Mouse (Mus musculus) cerebellum, postnatal 4 days (tissue): Measurements from ENCODE around the gene Ndc80.
"Not testable (repeated sequence)": the region's sequence is repeated elsewhere in the genome, so short reads cannot be mapped to it uniquely, and the experiment has no call there.

Source experiments
- DNase-seq, 2 experiments: peaks; one replicate each; pipeline ENCODE4 v3.0.0; 2022; ENCODE audit warnings: low spot score in 2 of 2, mixed read lengths in 1 of 2

Gene Ndc80

DNA sequence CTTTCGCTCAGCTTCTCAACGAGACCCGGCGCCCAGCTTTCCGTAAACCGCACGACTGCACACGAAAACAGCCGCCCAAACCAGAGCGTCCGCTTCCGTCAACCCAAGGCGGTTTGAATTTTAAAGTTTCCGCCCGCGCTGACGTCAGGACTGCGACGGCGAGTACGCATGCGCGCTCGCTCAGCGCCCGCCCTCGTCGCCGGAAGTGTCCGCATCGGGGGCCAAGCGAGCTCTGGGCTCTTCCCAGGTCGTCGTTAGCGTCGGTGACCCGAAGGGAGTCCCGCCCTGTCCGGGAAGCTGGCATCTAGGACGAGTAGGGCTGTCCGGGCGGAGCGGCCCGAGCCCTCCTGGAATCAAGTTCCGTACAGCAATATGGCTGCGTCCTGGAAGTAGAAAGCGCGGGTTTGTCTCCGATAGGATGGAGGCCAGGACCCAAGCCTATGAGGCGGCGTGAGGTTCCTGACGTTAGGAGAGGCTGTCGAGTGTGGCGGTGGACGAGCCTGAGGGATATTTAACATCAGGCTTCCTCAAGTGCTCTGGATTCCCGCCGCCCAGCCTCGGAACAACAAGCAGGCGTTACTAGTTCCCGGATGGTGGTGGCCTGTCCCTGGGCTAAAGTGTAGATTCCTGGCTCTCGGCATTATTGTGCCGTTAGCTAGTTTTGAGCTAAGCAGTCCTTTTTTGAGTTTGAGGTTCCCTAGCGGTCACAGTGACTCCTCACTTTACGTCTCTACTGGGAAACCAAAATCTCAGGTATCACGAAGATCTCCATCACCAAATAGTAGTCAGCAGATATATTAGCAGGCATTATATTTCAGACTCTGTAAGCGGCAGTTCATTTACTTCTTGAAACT is at the start of gene Ndc80:
Gene Ndc80 (minus strand): TSS at position 147 of the 854 bp plus-strand sequence.
- DNase-seq: peak; percentile 88 to 93

DNA sequence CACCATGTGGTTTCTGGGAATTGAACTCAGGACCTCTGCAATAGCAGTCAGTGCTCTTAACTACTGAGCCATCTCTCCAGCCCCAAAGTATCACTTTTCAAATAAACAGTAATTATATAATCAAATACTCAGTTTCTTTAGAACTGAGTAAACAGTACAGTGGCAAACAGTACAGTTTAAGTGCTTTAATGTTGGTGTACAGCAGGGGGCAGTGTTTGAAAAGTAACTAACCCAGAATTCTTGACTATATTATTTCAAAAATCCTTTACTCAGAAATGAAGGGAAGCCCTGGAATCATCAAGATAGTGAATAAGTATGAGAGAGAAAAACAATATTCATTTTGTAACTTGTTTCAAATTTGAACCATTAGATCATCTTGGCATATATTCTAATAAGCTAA is 35.0 kb upstream of the Ndc80 start:
- peak in 1 of 2 experiments; percentile 19 for DNase-seq

DNA sequence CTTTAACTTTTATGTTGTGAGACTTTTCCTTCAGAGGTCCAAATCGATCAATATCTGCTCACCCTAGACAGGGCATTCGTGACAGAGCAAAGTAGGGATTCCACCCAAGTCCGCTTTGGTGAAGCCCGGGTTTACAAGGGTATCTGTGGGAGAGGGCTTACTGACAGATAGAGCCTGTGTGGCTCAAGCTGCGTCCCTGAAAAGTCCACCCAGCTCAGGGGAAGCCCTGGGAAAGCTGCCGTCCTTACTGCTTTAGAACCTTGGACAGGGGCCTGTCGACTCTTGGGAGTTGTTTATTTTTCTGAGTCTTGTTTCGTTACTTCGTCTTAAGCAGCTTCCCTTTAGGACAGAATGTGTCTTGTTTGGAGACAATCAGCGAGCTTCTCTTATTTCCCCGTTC is 26.2 kb upstream of the Ndc80 start:
- no peak for DNase-seq

DNA sequence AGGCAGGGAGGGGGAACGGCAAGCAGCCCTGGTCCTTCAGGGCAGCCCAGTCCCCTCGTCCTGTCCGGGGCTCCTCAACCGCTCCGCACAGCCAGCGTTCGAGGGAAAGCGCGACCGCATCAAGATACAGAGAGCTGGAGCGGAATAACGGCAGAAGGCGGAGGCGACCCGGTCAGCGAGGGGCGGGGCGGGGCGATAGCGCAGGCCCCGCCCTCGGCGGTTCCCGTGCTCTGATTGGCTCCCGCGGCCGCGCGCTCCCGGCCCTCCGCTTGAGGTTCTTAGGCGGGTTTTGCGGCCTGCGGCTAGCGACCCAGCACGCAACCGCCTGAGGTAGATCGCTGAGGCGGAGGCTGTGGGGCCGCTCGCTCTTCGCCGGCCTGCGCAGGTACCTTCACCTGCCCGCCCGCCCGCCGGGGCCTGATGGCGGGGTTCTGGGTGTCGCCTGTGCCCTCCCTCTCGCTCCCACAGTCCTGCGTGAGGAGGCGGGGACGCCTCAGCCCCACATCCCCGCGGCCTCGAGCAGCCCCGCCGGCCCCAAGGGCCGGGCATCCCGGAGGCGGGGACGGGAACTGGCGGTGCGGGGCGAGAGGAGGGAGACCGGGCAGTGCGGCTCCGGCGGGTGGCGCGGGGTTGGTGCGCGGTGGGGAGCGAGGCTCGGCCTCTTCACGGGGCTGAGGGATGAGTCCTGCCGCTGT is 25.2 kb upstream of the Ndc80 start, which contains the start of gene Spdya:
Gene Spdya (plus strand): TSS at position 305 of the 695 bp plus-strand sequence.
- peak; percentile 74 to 87 for DNase-seq

DNA sequence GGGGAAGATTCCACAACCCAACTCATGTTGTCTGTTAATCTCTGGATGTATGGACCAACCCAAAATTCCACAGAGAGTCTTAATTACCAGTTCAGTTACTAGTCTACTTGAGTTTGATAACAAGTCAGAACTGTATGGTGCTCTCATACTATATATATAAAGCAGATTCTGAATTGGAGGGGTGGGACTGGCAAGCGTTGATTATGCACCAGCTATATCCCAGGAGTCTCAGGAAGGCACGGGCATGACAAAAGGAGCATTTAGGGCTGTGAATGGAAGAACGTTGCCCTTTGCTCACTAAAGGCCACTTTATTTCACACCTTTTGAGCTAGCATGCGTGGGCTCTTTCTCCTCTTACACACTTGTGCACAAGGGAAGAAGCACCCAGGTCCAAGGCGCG is 24.7 kb upstream of the Ndc80 start:
- DNase-seq: no peak

DNA sequence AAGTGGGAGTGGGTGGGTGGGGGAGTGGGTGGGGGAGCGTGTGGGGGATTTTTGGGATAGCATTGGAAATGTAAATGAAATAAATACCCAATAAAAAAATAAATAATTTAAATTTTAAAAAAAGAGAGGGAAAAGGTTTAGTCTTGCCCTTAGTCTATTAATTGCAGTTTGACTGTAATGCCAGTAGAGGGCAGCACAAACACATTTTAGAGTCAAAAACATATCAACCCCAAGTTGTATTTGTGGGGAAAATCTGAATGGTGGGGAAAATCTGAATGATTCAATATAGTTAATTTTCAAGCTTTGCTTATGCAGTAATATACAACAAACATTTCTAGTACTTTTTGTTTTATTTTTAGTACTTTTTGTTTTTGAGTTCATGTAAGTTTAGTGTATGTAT is 21.9 kb upstream of the Ndc80 start:
- DNase-seq: no peak

DNA sequence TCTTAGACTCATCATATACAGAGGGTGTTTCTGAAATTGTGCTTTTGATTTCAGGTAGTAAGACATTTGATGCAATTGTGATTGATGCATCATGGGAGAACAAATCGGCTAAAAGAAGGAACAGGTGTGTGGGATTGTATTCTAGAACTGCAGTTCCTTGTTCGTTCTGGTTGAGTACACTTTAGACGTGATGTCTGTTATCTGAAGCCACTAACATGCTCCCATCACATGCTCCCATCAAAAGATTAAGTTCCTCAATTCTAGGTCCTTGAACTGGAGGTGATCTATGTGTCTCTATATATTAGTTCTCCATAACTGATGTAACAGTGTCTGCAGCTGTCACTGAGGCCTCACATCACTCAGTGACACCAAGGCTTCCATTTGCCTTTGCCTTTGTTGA is 10.5 kb upstream of the Ndc80 start:
- DNase-seq: no peak

DNA sequence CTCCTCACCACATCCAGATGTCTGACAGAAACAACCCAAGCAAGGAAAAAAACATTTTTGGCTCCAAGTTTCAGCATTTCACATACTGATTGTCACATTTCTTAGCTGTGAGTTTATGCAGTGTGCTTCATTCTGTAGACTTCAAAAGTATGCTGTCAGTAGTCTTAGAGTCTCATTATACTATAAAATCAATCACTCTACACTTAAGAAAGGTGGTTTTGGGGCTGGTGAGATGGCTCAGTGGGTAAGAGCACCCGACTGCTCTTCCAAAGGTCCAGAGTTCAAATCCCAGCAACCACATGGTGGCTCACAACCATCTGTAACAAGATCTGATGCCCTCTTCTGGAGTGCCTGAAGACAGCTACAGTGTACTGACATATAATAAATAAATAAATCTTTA is 8.9 kb upstream of the Ndc80 start:
- DNase-seq: not testable (repeated sequence)

DNA sequence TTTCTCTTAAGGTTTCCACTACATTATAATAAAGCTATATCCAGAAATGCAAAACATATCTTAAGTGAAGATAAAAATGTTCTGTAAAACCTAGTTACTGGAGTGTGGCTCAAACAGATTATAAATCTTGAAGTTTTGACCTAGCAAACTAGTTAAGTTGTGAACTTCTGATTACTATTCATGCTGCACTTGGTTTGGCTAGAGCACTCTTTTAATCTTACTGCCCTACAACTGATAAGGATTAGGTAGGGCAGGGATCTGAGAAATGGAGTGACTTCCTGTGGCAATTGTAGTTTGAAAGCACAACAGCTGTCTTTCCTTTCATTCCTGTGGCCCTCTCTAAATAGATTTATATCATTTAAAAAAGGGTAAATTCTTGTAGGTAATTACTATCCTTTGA is 1.4 kb upstream of the Ndc80 start:
- DNase-seq: no peak

DNA sequence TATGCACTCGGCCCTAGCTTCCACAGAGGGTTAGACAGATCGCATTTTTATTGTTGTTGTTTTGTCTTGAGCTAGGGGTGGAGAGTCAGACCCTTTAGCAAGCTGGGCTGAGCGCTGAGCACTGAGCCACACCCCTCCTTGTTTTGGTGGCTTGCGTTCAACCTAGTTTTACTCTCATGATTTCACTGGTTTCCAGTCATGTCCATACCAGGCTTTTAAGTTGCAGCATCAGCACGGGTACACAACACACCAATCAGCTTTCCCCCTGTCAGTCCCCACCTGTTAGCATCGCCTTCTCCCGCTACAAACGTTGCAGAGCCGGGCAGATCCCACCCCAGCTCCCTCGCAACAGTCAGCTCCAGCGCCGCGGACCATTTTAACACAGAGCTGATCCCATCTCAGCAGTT is 352 bp downstream of the Ndc80 start:
- no peak for DNase-seq

DNA sequence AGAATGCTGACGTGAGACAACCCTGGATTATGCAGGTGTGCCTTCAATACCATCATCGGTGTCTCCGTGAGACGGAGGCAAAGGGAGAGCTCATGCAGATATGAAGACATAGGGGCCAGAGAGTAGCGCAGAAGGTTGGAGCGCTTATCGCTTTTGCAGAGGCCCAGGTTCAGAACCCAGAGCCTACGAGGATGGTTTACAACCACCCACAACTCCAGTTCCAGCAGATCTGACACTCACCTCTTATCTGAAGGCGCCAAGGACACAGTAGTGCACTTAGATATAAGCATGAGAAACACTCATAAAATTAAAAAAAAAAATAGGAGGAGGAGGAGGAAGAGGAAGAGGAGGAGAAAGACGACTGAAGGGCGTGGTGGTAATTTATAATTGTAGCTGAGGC is 16.4 kb downstream of the Ndc80 start:
- DNase-seq: no peak

DNA sequence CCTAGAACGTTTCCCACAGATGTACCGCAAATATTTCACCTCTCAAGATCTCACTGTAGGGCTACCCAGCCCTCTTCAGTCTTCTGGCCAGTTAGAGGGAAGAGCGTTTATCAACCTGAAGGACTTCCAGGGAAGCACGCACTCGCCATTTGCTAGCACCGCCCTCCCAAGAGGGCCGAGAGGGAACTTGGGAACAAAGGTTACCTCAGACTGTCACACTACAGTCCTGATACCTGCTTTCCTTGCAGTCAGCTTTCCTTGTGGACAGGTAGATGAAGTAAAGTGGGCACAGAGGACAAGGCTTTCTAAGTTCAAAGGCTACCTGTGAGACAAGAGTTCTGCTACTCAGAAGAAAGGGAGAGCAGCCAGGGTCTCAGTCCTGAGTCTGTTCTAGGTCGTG is 19.8 kb downstream of the Ndc80 start:
- DNase-seq: no peak

DNA sequence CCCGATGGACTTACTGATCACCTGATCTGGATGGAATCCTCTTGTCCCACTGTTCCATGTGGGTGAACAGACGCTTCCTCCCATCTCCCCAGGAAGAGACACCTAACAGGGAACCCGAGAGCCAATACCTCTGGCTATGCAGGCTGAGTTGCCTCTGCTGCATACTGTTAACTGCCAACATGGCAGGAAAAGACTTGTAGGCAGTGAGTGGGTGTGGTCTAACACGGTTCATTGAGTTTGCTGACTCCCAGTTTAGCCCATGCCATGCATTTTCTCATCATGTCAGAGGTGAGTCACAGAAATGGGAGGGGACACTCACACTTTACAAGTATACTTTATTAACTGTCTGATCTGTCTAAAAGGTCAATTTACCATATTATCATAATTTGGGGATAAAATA is 30.9 kb downstream of the Ndc80 start:
- no peak for DNase-seq

DNA sequence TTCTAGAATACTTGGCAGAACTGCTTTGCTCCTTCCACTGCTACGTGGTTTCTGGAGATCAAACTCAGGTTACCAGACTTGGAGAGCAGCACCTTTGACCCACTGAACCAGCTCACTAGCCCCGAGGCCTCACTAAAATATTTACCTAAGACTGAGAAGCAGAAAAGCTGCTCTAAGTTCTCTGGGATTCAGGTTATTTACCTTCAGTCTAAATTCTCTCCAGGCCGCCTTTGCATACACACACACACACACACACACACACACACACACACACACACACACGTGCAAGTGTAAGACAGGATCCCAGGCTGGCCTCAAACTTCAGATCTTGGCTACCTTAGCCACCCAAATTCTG is 35.3 kb downstream of the Ndc80 start:
- DNase-seq: no peak

DNA sequence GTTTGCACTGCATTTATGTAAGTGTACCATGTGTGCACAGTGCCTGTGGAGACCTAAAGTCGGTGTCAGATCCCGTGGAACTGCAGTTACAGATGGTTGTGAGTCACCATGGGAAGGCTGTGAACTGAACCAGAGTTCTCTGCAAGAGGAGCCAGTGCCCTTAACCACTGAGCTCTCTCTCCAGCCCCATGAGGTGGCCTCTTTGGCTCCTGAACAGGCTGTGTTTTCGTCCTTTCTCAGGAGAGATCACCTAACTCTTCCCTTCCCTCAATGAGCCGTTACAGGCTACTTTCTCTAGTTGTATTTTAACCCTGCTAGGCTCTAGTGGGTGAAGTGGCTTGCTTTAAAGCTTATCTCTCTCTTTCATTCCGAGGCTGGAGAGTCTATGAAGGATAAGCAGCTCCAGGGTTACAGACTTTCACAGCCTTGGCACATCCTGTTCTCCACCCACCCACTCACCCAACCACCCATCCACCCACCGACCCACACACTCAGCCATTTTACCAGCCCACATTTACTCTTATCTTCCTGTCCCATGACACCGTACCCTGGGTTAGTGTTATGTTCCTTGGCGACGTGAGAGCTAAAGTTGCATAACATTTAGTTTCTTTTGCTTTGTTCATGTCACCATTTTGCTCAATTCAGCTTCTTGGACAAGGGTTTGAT is 35.9 kb downstream of the Ndc80 start:
- no peak for DNase-seq

DNA sequence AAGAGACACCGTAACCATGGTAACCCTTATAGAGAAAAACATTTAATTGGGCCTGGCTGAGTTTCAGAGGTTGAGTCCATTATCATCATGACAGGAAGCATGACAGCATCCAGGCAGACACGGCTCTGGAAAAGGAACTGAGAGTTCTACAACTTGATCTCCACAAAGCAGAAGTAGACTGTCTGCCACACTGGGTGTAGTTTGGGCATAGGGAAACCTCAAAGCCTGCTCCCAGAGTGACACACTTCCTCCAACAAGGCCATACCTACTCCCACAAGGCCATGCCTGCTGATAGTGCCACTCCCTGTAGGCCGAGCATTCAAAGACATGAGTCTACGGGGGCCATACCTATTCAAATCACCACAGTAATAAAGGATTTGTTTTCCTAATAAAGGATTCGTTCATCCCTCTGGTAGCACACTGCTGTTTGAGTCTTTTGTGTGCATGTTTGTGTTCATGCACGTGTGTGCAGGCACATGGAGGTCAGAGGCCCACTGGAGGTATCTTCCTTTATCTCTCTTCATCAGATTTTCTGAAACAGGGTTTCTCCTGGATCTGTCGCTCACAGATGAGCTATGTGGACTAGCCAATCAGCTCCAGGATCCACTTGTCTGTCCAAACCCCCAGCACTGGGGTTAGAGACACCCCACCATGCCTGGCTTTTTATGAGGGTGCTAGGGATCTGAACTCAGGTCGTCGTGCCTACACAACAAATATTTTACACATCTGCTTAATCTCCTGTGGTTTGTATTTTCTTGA is 36.8 kb downstream of the Ndc80 start:
- no peak for DNase-seq

DNA sequence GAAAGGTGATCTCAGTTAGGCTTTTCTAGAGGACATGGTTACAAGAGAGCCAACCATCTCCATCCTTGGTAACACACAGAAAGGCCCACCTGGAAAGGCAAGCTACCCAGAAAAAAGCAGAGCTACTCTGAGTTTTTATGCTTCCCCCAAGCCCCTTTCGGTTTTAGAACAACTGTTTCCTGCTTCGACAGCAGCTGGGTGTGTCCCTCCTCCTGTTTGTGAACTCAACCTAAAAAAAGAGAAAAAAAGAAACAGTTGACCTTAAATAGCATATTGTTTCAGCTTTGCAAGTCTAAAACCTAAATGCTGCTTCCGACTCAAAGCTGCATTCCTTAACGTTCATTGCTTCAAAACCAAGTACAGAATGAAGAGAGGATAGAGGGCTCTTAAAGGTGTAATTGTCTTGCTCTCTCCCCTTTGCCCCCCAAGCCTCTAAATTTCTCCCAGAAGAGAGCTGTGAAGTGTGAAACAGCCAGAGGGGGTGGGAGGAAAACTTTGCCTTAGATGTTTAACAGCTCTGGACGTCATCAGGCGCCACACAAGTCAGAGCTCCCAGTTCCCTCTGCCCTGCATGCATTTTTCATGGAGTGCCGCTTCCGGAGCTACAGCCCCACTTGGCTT is 40.3 kb downstream of the Ndc80 start:
- DNase-seq: no peak

DNA sequence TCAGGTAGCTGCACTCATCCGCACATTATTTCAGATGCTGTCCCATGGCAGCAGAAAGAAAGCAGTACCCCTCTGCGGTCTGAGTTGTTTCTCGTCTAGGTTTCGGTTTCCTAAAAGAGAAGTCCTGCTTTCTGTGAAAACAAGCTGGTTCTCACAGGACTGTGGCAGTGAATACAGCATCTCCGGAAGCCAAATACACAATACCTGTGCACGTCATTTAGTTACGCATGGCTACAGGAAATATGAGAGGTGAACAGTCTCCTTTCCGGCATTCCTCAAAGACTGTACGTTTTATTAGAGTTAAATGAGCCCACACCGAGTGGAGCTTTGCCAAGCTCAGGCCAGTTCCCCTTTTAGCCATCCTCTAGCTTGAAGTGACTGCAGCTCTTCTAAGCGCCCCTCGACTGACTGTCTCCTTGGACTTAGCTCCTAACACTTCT is 40.8 kb downstream of the Ndc80 start:
- DNase-seq: no peak

DNA sequence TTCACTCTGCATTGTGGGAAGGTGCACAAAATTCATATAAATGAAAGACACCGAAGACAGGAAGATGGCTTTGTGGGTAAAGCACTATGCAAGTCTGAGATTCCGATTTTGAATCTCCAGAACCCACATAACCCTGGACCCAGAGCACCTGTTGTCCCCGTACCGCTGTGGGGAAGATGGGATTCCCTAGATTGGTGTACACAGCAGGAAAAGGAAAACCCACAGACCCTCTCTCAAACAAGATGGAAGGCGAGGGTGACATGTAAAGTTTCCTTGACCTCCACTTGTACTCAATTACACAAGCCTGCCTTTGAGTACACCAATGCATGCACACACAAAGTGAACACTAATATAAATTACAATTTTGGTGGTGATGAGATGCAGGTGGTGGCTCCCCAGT is 41.9 kb downstream of the Ndc80 start:
- DNase-seq: no peak

DNA sequence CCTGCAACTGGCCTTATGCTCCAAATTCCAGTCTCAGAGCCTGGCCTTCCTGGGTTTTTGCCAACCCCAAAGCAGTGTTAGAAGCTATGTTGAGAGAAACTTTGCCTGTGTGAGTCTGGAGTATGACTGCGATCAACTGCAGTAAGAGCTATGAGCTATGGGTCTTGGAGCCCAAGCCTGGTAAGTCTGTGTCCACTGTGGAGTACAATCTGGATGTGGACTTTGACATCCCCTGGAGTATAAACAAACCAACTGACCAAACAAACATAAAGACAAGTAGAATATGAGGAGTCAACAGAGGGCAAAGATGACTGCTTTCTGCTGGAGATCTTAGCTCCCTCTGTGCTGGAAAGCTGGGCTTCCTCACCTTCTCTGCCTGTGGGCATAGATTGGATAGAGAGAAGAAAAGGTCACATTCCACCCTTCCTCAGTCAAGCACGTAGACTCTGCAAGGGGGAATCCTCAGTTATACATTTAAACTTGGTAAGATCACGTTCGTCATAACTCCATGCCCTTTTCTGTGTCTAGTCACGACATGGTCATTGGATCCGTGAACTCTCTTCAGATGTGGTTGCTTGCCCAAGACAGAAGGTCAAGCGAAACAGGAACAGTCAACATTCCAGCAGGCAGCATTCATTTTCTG is 43.1 kb downstream of the Ndc80 start:
- DNase-seq: no peak

DNA sequence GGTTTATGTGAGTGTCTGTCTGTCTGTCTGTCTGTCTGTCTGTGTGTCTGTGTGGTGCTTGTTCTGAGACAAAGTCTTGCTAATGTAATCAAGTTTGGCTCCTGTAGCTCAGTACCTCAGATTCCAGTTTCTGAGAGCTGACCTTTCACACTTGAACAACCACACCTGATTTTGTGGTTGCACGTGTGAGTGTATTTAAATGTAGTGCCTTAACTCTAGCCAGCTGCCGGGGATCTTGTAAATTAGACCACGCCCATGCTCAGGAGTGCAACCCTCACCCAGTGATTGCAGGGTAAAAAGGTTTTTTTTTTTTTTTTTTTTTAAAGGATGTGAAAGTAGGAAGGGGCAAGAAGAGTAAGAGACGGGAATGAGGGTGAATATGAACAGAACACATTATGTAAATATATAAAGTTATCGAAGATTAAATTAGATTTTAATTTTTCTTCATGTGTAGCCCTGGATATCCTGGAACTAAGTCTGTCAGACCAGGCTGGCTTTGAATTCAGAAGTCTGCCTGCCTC is 47.2 kb downstream of the Ndc80 start:
- DNase-seq: no peak
